Mouse (Mus musculus) brain, adult 2 months (tissue): ENCODE measurements at regions not wholly inside any gene's neighbourhood (a gene's known extent, or its start where the extent isn't known, plus 50 kb on each side); places are given as distances from the start of the nearest gene placed in this dataset.

Experiments
- DNase-seq: peaks from one replicate; pipeline ENCODE4 v3.0.0; 2011; ENCODE audit warnings: low read depth, low spot score

GRCm38 (mm10) chr12:109891206-109891605 lies 291.1 kb upstream of the Rtl1 start:
- DNase-seq, result no peak

GRCm38 (mm10) chr12:109892834-109893233 lies 292.7 kb upstream of the Rtl1 start:
- no peak for DNase-seq

DNA sequence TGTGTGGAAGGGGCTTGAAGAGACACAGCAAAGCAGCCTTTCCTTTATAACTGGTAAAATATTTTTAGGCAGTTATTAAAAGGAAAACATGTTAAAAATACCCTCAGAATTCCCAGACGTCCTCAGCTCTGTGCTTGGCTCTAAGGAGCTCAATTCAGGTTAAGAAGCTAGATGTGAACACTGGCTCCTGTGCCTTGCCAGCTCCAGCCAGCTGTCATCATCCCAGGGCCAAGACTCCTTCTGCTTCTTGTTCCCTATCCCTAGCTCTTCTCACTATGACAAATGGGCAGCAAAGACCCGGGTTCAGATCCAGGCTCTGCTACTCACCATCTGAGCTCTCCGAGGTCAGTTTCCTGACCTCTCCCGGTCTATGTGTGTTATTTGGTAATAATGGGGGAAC lies 293.5 kb upstream of the Rtl1 start:
- DNase-seq, result peak; percentile 36

GRCm38 (mm10) chr12:109895389-109895788 lies 295.3 kb upstream of the Rtl1 start:
- DNase-seq, result no peak

GRCm38 (mm10) chr12:109896397-109896796 lies 296.3 kb upstream of the Rtl1 start:
- DNase-seq, result no peak

GRCm38 (mm10) chr12:109896906-109897305 lies 296.8 kb upstream of the Rtl1 start:
- DNase-seq, result no peak

- no peak for DNase-seq
Measured at GRCm38 (mm10) chr12:109897861-109898385, 297.8 kb upstream of the Rtl1 start.

DNA sequence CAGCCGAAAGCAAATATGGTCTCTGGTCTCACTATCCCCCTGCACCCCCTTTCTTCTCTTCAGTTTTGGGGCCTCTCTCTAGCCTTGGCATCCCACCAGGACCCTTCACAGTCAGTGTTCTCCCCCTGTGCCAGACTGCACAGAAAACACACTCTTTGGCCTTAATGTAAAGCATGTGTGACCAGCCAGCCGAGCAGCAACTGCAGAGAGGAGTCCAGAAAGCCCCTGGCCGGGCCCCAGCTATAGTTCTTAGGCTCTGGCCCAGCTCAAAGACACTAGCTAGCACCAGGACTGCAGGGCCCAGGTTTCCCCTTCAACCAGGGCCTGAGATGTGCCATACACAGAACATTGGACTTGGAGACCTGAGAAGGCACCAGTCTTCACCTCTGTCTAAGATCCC lies 299.3 kb upstream of the Rtl1 start:
- no peak for DNase-seq

GRCm38 (mm10) chr12:109910966-109911495 lies 310.9 kb upstream of the Rtl1 start:
- DNase-seq, result no peak

DNA sequence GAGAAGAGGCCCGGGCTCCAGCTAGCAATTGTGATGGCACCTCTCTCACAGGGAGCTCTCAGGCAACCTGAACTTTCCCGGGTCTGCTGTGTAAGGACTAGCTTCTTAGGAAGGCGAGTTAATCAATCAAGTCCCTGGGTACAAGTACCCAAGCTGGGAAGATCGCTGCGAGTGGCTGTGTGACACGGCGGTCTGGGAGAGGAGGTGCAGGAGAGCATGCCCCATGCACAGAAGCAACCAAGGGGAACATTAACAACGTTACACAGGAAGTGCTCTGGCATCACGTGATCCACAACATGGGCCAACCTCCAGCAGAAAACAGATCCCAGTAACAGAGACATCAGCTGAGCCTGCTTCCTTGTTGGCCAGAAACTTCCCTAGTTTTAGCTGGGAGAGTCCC lies 311.4 kb upstream of the Rtl1 start:
- no peak for DNase-seq

GRCm38 (mm10) chr12:109917761-109918160 lies 317.6 kb upstream of the Rtl1 start:
- no peak for DNase-seq

DNA sequence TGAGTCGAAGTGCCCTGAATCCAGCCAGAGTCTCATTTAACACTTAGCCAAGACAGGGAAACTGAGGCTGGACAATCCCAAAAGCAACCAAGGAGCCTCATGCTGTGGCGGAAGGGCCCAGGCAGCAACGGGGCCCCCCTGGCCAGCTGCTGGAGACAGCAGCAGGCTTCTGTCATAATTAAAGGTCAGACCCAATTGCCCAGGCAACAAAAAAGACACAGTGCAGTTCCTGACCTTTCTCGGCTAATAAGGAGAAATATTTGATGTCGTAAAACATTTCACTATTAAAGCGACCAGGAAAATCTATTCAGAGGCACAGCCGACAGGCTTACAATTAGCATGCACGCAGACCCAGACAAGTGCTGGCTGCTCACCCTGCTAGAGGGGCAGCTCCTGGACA lies 318.8 kb upstream of the Rtl1 start:
- DNase-seq, result no peak

DNA sequence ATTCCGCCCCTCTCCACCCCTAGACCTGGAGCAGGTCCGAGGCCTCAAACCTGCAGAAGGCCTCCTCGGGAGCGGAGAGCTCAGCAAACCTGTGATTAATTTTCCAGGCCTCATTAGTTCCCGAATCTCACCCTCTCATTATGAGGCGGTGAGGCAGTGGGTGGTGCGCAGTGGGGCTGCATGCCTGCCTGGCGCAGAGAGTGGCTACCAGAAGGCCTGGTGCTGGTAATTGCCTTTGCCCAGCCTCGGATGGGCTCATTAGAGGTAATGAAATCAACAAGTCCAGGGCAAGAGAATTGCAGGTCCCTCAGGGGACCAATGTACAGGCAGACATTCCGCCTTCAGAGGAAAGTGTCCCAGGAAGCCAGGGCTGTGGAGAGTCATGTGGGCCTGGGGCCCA lies 322.0 kb upstream of the Rtl1 start:
- no peak for DNase-seq

GRCm38 (mm10) chr12:109925866-109926265 lies 325.7 kb upstream of the Rtl1 start:
- peak; percentile 44 for DNase-seq

- no peak for DNase-seq
Measured at GRCm38 (mm10) chr12:109926643-109927042, 326.5 kb upstream of the Rtl1 start.

GRCm38 (mm10) chr12:109946179-109946578 lies 332.7 kb upstream of the Dio3 start:
- no peak for DNase-seq

- DNase-seq, result no peak
Measured at GRCm38 (mm10) chr12:109946936-109947335, 331.9 kb upstream of the Dio3 start.

- DNase-seq, result no peak
Measured at GRCm38 (mm10) chr12:109947886-109948433, 330.9 kb upstream of the Dio3 start.

DNA sequence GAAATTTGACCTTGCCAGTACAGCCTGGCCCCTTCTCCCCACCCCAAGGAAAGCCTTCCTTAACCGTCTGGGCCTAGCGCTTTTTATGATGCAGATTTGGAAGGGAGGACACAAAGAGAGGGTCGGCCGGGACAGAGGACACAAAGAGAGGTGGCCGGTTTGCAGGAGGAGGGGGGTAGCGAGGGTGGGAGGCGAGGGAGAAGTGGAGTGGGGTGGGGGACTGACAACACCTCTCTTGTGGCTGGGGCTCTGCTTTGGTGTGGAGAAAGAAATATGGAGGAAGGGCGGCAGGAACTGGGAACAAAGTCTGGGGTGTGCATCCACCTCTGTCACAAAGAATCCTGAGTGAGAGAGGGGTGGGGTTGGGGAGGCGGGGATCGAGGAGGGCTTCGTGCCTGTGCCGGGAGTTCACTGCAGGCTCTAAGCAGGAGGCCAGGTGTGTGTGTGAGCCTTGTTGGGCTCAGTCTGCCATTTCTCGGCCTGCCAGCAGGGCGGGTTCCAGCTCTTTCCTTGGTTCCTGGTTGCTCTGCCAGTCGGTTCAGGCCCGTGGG lies 330.4 kb upstream of the Dio3 start:
- DNase-seq, result no peak

- no peak for DNase-seq
Measured at GRCm38 (mm10) chr12:109949231-109949965, 329.5 kb upstream of the Dio3 start.

DNA sequence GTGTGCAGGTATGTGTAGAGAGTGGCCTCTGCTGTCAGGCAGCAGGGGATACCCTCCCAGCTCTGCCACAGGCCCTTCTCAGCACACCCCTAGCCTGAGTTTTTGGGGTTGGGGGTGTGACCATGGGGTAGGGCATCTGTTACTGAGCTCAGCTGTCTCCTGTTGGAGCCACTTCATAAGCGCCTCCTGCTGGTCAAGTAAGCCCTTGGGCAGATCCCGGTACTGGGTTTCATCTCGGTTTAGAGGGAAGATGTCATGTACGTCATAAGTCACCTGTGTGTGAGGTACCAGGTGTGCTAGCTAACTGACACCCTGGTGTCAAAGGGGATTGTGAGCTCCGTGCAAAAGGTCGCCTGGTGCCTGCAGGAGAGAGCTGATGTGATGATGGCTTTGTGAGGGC lies 328.2 kb upstream of the Dio3 start:
- DNase-seq, result no peak

GRCm38 (mm10) chr12:109951473-109951872 lies 327.4 kb upstream of the Dio3 start:
- no peak for DNase-seq
